Mouse (Mus musculus) embryo, embryonic 11 days (tissue): ENCODE data around the gene Srm.

ENCODE experiments used
- DNase-seq: peaks from one replicate; pipeline ENCODE4 v3.0.0-alpha.2; 2015

Gene Srm

DNA sequence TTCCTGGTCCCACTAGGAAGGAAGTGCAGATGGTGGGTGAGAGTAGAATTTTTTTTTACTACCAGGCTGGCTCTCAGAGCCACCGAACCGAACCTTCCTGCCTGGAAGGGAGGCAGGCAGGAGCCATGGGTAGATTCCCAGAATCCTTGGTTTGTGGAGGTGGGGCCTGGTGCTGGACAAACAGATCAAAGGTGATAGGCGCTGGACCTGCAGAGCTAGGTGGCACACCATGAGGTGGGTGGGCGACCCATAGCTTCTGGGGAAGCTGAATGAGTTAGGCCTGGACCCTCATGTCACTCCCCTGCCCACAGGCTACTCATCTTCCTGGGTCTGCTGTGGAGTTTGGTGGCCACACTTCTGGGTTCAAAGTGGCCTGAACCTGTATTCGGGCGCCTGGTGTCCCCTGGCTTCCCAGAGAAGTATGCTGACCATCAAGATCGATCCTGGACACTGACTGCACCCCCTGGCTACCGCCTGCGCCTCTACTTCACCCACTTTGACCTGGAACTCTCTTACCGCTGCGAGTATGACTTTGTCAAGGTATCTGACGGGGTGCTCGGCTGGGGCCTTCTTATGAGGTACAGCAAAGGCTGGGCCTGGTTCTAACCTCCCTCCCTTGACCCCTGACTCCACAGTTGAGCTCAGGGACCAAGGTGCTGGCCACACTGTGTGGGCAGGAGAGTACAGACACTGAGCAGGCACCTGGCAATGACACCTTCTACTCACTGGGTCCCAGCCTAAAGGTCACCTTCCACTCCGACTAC is 11.2 kb downstream of the Srm start, which contains the start of gene Masp2:
Gene Masp2, plus strand, starts transcription at position 198 of the 764 bp plus-strand sequence.
- DNase-seq: no peak

DNA sequence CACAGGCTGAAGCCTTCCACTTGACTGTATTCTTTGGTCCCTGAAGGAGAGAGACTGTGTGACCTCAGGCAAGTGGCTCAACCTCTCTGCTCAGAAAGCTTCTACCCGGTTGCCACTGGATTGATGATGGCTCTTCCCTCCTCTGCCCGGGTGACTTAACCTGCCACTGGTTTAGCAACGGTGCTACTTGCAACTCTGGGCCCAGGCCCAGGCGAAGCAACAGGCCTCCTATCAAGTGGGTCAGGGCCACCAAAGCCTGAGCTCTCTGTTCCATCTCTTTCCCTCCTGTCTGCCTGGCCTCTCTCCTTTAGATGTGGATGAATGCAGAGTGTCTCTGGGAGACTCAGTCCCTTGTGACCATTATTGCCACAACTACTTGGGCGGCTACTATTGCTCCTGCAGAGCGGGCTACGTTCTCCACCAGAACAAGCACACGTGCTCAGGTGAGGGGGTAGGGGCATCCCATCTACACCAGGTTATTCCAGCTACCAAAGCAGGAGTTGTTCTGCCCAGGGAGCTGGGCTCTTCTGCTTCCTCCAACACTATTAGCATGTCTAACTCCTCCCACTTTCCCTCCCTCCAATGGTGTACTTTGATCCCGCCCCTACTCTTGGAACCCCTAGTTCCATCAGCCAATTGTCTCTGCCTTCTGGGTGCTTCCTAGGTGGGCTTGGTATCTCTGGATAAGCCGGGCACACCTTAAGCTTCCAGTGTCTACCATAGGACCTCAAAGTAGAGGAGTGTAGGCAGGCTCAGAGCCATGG is 12.3 kb downstream of the Srm start:
- no peak for DNase-seq

DNA sequence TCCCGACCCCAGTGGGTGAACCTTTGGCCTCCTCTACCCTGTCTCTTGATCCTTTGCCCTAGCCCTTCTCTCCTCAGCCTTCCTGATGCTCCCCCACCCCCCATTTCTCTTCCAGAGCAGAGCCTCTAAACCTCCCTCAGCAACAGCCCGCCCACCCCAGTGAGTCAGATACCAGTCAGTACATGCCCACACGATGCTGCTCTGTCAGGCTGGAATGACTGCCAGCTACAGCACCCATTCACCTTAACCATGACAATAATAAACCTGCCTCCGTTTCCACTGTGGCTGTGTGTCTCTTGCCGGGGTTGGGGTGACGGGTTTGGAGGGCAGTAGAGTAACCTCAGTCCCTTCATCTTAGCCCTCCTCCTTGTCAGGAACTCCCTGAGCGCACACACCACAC is 12.8 kb downstream of the Srm start:
- no peak for DNase-seq

DNA sequence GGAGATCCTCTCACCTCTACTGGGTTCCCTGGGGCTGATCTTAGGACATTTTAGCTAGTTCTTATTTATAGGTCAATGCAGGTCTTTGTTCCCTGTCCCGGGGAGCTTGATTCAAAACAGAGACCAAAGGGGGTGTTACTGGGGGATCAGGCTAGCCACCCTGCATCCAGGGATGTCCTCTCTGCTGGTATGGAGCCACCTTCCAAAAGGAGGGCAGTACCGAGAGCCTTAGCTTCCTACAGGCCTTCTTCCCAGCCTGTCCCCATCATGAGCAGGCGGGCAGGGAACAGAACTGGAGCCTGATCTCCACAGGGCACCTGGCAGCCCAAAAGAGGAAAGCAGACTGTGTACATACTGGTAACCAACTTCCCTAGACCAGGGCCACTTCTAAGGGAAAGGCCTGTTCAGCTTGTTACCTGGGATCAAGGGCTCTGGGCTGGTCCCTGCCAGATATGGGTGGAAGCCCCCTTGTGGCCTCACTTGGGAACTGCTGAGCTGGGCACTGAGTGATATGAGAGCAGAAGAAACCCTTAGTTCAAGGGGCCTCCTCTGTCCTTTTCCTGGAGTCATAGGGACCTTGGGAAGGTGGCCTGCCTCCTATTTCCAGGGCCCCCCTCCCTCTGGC is 13.3 kb downstream of the Srm start:
- peak; percentile 77 for DNase-seq

DNA sequence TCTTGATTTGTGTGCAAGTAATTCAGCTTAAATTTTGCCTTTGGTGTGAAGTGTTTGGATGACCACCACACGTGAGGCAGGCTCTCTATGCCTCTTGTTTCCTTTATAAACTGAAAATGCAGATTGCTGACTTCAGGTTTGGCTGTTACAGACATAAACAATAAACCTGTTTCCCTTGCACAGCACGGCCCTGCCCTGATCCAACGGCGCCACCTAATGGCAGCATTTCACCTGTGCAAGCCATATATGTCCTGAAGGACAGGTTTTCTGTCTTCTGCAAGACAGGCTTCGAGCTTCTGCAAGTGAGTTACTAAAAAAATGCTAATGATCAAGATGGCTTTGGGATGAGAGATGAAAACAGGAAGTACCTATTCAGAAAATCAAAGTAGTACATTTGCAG is 16.5 kb downstream of the Srm start:
- peak; percentile 62 for DNase-seq

DNA sequence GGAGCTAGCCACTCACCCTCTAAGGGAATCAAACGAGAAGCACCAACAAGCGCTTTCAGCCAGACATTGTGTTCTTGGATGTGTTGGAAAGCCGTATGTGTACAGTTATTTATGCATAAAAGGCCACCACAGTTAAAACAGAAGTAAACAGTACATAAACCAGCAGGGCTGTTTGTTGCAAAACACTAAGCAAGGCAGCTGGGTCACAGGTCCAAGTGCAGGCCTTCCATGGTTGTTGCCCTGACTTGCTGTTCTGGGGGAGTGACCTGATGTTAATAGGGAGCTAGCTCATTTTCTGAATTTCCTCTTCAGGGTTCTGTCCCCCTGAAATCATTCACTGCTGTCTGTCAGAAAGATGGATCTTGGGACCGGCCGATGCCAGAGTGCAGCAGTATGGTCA is 18.5 kb downstream of the Srm start:
- no peak for DNase-seq

DNA sequence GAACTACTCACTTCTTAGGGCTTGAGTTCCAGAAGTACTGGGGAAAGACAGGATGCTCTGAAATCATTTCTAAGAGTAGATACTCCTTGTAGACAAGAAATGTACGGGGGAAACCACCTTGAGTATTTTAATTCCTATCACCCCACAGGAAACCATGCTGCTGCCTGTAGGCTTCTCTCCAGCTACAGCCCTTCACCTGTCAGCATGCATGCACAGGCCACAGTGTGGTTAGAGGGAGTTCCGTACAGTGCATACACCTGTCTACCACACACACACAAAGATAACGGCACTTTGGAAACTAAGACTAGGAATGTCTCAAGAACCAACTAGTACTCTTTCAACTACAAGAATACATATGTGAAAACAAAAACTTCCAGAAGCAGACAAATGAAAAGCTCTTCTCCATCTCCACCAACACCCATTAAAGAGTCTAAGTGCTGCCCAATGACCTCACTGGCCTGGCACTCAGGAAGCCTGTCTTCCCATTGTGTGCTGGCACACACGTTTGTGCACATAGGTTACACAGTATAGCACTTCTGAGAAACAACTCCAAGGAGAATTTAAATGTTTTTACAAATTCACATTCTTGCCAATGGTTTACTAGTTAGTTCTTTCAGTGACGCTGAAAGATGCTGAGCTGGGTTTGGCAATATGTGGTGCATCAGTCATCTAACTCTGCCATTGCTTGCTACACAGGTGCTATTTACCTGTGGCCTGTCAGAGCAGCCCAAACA is 19.5 kb downstream of the Srm start:
- no peak for DNase-seq

DNA sequence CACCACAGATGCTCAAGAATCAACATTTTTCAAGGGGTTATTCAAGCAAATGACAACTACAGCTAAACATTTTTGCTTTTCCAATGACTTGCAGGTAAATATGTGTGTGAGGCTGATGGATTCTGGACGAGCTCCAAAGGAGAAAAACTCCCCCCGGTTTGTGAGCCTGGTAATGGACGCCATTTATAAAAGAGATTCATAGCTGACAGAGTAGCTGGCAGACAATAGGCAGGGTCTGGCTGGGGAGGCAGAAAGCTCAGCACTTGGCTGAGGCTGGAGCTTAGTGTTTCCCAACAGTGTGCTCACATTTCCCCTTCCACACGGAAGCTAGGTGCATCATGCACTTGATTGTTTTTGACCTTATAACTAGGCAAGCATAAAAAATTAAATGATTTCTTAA is 21.3 kb downstream of the Srm start:
- DNase-seq: no peak

DNA sequence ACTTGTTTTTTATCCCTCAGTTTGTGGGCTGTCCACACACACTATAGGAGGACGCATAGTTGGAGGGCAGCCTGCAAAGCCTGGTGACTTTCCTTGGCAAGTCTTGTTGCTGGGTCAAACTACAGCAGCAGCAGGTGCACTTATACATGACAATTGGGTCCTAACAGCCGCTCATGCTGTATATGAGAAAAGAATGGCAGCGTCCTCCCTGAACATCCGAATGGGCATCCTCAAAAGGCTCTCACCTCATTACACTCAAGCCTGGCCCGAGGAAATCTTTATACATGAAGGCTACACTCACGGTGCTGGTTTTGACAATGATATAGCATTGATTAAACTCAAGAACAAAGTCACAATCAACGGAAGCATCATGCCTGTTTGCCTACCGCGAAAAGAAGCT is 22.4 kb downstream of the Srm start:
- no peak for DNase-seq

DNA sequence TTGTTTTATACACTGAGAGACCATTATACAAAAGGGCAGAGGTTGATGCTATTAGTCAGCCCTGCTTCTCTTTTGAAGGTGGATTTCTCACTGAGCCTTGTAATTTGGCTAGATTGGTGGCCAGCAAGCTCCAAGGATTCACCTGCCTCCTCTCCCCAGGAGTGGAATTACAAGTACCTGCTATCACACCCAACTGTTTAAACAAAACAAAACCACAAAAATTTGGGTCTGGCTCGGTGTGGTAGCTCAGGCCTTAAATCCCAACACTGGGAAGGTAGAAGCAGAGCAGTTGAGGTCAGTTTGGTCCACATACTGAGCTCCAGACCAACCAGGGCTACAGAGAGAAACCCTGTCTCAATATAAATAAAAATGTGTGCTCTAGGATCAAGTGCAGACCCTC is 28.5 kb downstream of the Srm start:
- DNase-seq: no peak

DNA sequence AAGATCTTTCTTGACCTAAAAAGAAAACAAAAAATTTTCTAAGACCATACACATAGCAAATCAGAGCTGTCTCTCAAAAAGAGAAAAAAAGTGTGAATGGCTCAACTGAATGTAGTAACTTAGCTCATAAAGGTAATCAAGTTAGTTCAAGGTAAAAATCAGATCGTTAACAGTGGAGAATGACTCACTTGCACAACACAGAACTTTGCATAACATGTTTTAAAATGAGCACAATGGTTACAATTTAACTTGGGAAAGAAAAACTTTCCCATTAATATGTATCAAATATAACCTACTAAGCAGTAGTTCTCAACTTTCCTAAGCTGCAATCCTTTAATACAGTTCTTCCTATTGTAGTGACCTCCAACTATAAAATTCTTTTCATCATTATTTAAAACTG is 29.4 kb downstream of the Srm start:
- DNase-seq: no peak

DNA sequence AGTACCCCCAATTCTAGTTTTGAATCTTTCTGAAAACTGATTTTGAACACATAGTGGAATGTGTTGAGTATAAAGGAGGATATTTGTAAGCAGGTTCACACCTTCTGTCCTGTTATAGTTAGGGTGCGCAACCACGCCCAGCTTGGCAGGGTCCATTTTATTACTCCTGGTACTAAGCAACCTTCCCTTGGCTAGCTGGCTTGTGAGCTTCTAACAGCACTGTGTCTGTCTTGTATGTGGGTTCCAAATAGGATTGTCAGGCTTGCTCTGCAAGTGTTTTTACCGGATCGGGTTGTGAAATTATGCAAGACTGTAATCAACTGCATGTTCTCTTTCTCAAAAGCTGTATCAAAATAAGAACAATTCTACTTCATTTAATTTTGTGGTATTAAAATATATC is 31.2 kb downstream of the Srm start:
- DNase-seq: no peak

DNA sequence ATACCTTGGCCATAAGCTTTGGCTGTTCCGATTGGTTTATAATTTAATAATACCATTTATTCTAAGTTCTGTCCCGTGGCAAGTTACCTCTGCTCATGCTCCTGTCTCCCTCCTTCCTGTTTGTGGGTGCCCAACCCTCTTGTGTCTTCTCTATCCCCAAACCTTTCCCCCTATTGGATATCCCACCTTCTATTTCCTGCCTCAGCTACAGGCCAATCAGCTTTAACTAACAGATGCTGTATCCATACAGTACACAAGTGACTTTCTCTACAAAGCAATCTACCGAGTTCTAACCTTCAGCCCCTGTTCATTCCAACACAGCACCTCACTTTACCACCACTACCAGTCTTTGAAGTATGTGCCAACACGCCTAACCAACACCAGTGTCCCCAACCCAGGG is 32.3 kb downstream of the Srm start:
- DNase-seq: no peak

DNA sequence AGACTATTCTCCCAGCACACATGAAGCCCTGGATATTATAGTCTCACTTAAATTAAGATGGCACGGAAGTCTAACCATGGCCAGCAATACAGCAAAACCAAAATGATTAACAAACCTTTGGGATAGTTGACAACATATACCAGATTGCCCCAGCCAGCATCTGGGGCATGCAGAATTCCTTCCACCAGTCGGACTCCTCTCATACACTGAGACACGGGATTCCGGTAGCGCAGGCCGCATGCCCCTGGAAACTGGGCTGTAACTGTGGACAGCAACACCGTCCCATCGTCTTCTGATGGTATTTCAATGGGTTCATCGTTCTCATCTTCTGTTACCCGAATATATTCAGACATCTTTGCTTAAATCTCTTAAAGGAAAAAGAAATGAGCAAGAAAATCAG is 33.7 kb downstream of the Srm start:
- no peak for DNase-seq

DNA sequence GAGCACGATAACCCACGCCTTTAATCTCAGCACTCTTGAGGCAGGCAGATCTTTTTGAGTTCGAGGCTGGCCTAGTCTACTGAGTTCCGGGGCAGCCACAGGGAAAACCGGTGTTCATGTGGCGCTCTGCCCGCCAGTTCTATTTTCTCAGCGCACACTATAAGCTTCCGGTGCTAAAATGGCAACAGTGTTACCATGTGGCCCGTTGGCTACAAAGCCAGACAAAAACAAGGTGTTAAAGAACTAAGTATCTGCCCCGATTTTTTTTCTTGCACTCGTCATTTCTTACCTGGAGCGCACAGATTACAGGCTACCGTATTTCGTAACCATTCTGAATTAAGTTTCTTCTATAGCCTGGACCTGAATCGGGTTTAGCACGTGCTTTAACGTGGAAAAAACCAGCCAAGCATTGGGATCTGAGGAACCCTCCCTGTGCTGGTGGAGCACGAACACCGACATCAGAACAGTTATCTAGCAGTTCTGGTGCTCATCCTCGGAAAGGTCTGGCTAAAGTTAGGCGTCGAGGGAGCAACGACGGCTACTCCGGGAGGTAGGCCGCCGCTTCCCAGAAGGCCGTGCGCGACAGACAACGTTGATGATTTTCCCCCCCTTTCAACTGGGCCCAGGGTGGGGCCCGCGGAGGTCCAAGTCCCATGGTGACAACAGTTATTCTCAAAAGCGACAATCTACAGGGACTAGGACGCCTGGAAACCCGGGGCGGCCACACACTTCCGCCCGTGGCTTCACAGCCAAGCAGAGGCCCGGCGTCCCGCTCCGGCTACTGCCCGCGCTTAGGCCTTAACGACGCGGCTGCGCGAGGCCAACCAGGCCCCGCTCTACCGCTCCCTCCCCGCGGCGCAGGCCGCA is 34.7 kb downstream of the Srm start:
- peak; percentile 76 for DNase-seq

DNA sequence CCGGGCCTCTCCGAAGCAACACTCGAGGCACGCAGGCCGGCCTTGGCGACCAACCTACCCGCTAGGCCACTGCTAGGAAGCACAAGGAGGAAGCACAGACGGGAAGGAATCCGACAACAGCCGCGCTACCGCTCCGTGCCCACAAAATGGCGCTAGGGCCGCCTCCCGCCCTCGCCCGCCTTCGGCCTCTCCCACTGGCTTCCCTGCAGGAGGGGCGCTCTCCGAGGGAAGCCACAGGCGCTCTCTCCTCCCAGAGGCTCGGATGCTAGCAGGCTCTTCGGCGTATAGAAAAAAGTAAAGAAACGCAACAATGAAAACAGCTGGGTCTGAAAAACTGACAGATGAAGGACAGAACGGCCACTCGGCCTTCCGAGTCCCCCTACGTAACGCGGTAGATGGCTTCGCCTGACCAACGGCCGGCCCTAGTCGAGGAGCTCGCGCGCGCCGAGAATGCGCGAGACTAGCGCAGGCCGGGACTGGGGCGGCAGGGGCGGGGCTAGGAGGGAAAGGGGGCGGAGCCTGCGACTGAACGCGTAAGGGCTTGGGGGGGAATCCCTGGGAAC is 35.4 kb downstream of the Srm start, which contains the start of gene Tardbp:
Gene Tardbp, minus strand, starts transcription at position 397 of the 563 bp plus-strand sequence.
- DNase-seq: peak; percentile 99

DNA sequence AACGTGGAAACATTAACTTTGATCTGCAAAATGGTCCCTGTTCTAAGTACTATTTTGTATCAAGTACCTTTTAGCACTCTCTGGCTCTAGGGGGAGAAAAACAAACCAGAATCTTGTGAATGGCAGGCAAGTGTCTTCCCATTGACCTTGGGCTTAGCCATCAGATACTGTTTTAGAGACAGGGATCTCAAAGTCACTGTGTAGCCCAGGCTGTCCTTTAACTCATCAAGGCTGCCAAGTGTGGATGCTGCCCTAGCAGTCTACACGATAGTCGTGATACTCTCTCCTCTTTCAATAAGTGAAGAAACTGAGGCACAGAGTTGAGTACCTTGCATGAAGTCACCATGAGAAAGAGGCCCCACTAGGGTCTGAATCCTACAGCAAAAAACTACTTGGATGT is 35.9 kb downstream of the Srm start:
- no peak for DNase-seq

DNA sequence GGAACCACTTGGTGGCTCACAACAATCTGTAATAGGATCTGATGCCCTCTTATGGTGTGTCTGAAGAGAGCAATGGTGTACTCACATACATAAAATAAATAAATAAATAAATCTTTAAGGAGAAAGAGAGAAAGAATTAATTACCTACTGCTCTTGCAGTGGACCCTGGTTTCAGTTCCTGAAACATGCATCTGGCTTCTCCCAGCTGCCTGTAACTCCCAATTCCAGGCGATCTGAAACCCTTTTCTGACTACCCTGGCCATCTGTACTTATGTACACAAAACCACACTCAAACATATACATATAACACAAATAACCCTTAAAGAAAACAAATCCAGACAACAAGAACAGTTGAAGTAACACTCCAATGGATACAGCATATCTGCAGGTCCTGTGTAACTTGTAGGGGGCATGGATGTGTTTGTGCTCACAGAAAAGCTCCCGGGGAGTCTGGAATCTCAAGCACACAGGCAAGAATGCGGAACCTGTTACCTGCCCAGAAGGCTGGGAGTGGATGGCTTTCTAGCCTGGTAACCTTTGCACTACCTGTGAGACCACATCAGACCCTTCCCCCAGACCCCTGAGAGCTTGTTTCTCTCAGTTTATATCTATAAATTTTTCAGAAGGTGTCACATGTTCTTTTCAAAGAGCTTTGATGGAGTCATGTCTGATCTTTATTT is 40.9 kb downstream of the Srm start:
- no peak for DNase-seq

DNA sequence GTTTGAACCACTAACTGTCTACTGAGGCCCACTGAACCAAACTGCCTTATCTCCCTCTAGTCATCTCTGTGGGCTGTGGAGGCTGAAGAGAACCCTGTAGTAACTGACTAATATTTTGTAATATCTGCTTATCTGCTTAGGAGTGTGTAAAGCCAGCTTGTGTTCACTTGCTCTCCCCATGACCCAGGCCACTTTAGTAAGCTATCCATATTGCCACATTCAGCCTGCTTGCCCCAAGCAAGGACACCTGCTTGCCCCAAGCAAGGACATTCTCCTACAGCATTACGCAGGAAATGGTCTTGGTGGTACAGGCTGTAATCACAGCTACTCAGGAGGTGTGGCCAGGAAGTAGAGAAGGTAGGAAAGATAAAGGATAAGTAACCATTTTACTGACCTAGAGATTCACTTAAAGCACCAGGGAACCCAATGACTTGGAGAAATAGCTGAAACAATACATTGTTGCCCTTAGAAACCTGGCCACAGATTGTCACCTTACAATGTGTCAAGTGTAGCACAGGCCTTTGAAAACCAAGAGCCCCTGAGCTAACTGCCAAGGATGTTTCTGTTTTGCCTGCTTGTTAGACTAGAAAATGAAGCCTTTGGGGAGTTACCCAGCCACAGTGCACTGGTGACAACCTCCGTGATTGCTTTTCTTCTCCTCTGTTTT is 42.2 kb downstream of the Srm start:
- DNase-seq: no peak

DNA sequence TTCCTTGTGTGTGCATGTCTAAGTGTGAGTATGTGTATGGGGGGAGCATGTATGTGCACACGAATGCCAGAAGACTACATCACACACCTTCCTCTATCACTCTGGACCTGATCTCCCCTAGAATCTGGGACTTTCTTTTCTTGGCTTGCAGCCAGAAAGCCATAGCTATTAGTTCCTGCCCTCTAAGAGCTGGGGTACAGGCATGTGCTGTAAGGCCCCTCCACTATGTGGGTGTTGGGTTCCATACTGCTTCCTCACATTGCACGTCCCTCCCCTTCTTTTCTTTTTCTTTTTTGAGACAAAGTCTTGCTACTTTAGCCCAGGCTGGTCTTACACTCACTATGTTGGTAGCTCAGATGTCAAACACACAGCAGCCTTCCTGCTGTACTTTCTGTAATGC is 44.0 kb downstream of the Srm start:
- DNase-seq: no peak

DNA sequence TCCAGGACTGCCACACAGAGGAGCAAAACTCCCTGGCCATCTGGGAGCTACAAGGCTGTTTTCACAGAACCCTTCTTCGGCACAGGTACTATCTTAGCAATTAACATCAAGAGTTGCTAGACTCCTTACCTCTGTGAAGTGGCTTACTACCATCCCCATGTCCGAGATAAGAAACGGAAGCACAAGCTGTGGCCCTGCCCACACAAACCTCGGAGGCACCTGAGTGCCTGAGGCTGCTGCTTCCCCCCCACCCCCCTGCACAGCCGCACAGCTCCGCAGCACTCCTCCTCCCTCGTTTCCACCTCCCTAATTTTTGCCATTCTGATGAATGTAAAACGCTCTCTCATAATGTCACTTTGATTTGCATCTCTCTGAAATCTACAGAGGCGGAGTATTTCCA is 47.0 kb downstream of the Srm start:
- DNase-seq: no peak
